Mouse (Mus musculus) testis, adult 2 months (tissue): ENCODE results near the gene Rab3a.

Source experiments
- CTCF ChIP-seq: fragments of 200-500 bp; IDR thresholded peaks from 2 replicates; pipeline ENCODE4 v1.5.1; 2012; ENCODE audit warnings: low read depth, mild to moderate bottlenecking, inconsistent platforms, low read length, moderate library complexity; ENCODE audit not compliant: control insufficient read depth, insufficient read depth, insufficient replicate concordance
- POLR2A ChIP-seq: fragments of 200-500 bp; IDR thresholded peaks from 2 replicates; pipeline ENCODE4 v1.6.1; 2012; ENCODE audit warnings: low read depth, mild to moderate bottlenecking, inconsistent platforms, low read length, moderate library complexity; ENCODE audit not compliant: control insufficient read depth

GRCm38 (mm10) chr8:70797081-70798070 is 42.9 kb downstream of the Rab3a start:
- TF ChIP-seq CTCF (no peak), POLR2A (no peak)
